Mouse (Mus musculus) adrenal gland, postnatal 14 days (tissue): ENCODE data around the gene Xrcc3. TPM values are rescaled to one million over a fixed set of nuclear protein-coding genes. Genes with fewer than 3 reads are reported as not detected.

Experiments
- total RNA-seq: library from RNA; stranded (reverse); gene quantifications from 2 replicates; pipeline ENCODE4 v1.2.3, GENCODE M21; 2021

Xrcc3 gene
- total RNA-seq, 1 experiment from 2014 or later: 18.6 TPM

Other genes with a start within 250 kb of the Xrcc3 start
- 98.3 and 98.5 TPM in 2 replicates for gene Mark3, start 239.3 kb downstream of the Xrcc3 start, total RNA-seq
- gene Ckb, start 141.5 kb downstream of the Xrcc3 start, total RNA-seq: 62.6 and 83.5 TPM in 2 replicates
- gene Trmt61a, start 135.8 kb downstream of the Xrcc3 start, total RNA-seq: 14.2 and 15.5 TPM in 2 replicates
- 32.5 and 34.6 TPM in 2 replicates for gene Bag5, start 100.6 kb downstream of the Xrcc3 start, total RNA-seq
- gene Apopt1, start 100.6 kb downstream of the Xrcc3 start, total RNA-seq: 72.5 and 73.3 TPM in 2 replicates
- gene Klc1, start 55.0 kb downstream of the Xrcc3 start, total RNA-seq: 99.9 and 115 TPM in 2 replicates
- gene Zfyve21, start 297 bp upstream of the Xrcc3 start, total RNA-seq: 91.0 and 96.9 TPM in 2 replicates
- 17.5 and 22.0 TPM in 2 replicates for gene Ppp1r13b, start 94.2 kb upstream of the Xrcc3 start, total RNA-seq
- gene Atp5mpl, start 153.1 kb upstream of the Xrcc3 start, total RNA-seq: 533 and 580 TPM in 2 replicates
- 0.15 TPM in 1 of 2 replicates, not detected in the other for gene Tdrd9, start 157.7 kb upstream of the Xrcc3 start, total RNA-seq
- gene Rd3l, start 167.4 kb upstream of the Xrcc3 start, total RNA-seq: not detected in 2 replicates